Mouse (Mus musculus) liver, embryonic 16.5 days (tissue): ENCODE results near the gene Dirc2. TPM values are rescaled to one million over a fixed set of nuclear protein-coding genes. Genes with fewer than 3 reads are reported as not detected.

Source experiments
- ATAC-seq: fragments of 200-750 bp; cut with Nextera tagmentation; 2 replicates; pipeline ENCODE4 v1.8.0; 2017; ENCODE audit warnings: low read depth, mild to moderate bottlenecking, moderate number of reproducible peaks, moderate library complexity
- H3K27ac ChIP-seq: fragments of 300-500 bp; sonication (generic); 2 replicates; pipeline ENCODE4 v1.5.1; 2014; ENCODE audit warnings: mild to moderate bottlenecking, low read length
- H3K27me3 ChIP-seq: fragments of 300-500 bp; sonication (generic); 2 replicates; pipeline ENCODE4 v1.6.1; 2014; ENCODE audit warnings: low read depth, low read length, mixed read lengths; ENCODE audit not compliant: control insufficient read depth, insufficient read depth
- H3K36me3 ChIP-seq: fragments of 300-500 bp; sonication (generic); 2 replicates; pipeline ENCODE4 v1.6.1; 2014; ENCODE audit warnings: mild to moderate bottlenecking; ENCODE audit not compliant: control insufficient read depth, insufficient read depth
- H3K4me1 ChIP-seq: fragments of 300-500 bp; sonication (generic); 2 replicates; pipeline ENCODE4 v1.6.1; 2014; ENCODE audit warnings: low read depth, low read length, mixed read lengths; ENCODE audit not compliant: control insufficient read depth
- H3K4me2 ChIP-seq: fragments of 300-500 bp; sonication (generic); 2 replicates; pipeline ENCODE4 v1.6.1; 2014; ENCODE audit warnings: low read depth, low read length, mixed read lengths
- H3K4me3 ChIP-seq: fragments of 300-500 bp; sonication (generic); 2 replicates; pipeline ENCODE4 v1.5.1; 2014; ENCODE audit warnings: low read depth, mild to moderate bottlenecking, low read length
- H3K9ac ChIP-seq: fragments of 300-500 bp; sonication (generic); 2 replicates; pipeline ENCODE4 v1.6.1; 2014; ENCODE audit warnings: low read depth, low read length
- H3K9me3 ChIP-seq: fragments of 300-500 bp; sonication (generic); replicated peaks from 2 replicates; pipeline ENCODE4 v1.6.1; 2016; ENCODE audit warnings: low read length; ENCODE audit not compliant: control insufficient read depth
- WGBS: fragments of 180-500 bp; shearing (Covaris S2); extraction: QIAGEN DNeasy Blood & Tissue Kit; methylation state at CpG from one replicate; pipeline ENCODE4 v1.1.7; 2014; ENCODE audit not compliant: insufficient replicate concordance; 5-methylcytosine and 5-hydroxymethylcytosine counted together
- polyA plus RNA-seq: library from polyadenylated mRNA; unstranded; fragments of >200 nt; fragmentation: Nextera tagmentation; extraction: Ambion mirVana; gene quantifications from 2 replicates; pipeline ENCODE4 v1.2.1, GENCODE M21; 2015

Dirc2 gene
- polyA plus RNA-seq, 1 experiment from 2014 or later = 4.4 TPM

- Histone ChIP-seq H3K4me3 (no peak overlapping the region), H3K9ac (no peak overlapping the region), H3K4me2 (no peak overlapping the region), H3K4me1 (no peaks in the 10 kb centered on the region), H3K27me3 (no peaks in the 10 kb centered on the region), H3K9me3 (no peaks in the 10 kb centered on the region), H3K27ac (no peak overlapping the region), H3K36me3 (peaks cover 2% of the 10 kb centered on the region; the same call in 1 of the 2 replicates)
- ATAC-seq = no peak
- WGBS = 86% methylated on average over 7 of the region's 7 CpGs
These were observed 54.5 kb downstream of the Dirc2 start for GRCm38 (mm10) chr16:35714689-35715088.

DNA sequence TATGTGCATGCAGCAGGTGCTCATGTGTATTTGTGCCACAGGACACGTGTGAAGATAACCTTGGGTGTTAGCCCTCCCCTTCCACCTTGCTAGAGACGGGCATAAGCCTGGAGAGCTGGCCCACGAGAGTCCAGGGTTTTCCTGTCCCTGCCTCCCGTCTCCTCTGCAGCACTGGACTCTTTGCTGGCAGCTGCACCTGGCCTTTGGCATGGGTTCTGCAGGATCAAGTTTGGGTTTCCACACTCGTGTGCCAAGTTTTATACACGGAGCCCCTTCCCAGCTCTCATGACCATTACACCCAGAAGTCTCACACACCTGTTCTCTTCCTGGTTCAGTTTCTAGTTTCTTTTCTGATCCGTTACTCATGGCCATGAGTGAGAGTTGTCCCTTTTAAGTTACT is 55.5 kb downstream of the Dirc2 start:
- ATAC-seq = no peak
- no peak overlapping the region for H3K9ac ChIP-seq
- H3K27ac ChIP-seq = no peak overlapping the region
- no peaks in the 10 kb centered on the region for H3K4me1 ChIP-seq
- H3K9me3 ChIP-seq = no peaks in the 10 kb centered on the region
- 73% methylated on average over 7 of the region's 7 CpGs for WGBS
- H3K27me3 ChIP-seq = no peaks in the 10 kb centered on the region
- no peaks in the 10 kb centered on the region; the same call in 1 of the 2 replicates for H3K36me3 ChIP-seq
- H3K4me2 ChIP-seq = no peak overlapping the region
- H3K4me3 ChIP-seq = no peak overlapping the region

DNA sequence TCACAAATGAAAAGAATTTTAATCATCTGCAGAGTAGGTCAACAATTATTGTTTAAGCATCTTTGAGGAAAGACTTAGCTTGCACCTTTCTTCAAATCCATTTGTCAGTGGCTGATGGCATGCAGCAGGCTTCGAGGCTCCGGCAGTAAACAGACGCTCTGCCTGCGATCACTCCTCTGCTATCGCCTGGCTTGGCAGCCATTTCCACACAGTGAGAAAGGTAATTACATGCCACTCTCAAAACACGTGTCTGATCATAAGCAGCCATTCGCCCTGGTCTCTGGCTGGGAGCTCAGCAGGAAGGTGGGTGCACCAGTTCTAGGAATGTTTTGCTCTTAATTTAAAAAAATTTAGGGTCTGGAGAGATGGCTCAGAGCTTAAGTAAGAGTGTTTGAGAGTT is 58.2 kb downstream of the Dirc2 start:
- Histone ChIP-seq H3K4me2 (no peak overlapping the region), H3K27ac (no peak overlapping the region), H3K36me3 (no peaks in the 10 kb centered on the region), H3K4me3 (no peak overlapping the region), H3K9ac (no peak overlapping the region), H3K27me3 (no peaks in the 10 kb centered on the region), H3K9me3 (no peaks in the 10 kb centered on the region), H3K4me1 (no peaks in the 10 kb centered on the region)
- 82% methylated on average over 7 of the region's 7 CpGs for WGBS
- no peak for ATAC-seq

DNA sequence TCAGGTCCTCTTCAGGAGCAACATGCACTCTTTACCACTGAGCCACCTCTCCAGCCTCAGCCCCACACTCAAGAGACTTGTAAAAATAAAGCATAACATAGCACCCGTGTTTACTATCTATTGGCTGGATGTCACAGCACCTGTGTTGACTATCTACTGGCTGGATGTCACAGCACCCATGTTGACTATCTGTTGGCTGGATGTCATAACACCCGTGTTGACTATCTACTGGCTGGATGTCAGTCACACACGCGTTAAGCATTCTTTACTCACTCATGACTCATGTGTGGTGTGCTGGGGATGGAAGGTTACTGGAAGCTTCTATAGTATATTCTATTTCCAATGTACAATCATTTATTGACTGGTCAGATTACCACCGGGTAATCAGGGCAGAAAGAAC is 62.2 kb downstream of the Dirc2 start:
- Histone ChIP-seq H3K36me3 (no peaks in the 10 kb centered on the region), H3K9ac (no peak overlapping the region), H3K9me3 (no peaks in the 10 kb centered on the region), H3K4me3 (no peak overlapping the region), H3K4me1 (no peaks in the 10 kb centered on the region), H3K27ac (no peak overlapping the region), H3K4me2 (no peak overlapping the region), H3K27me3 (no peaks in the 10 kb centered on the region)
- 77% methylated on average over 5 of the region's 5 CpGs for WGBS
- ATAC-seq = no peak

- H3K4me3 ChIP-seq = no peak overlapping the region
- H3K27ac ChIP-seq = no peak overlapping the region
- no peak for ATAC-seq
- H3K9me3 ChIP-seq = no peaks in the 10 kb centered on the region
- 82% methylated on average over 14 of the region's 14 CpGs for WGBS
- H3K9ac ChIP-seq = no peak overlapping the region
- H3K36me3 ChIP-seq = no peaks in the 10 kb centered on the region
- no peak overlapping the region for H3K4me2 ChIP-seq
- H3K27me3 ChIP-seq = no peaks in the 10 kb centered on the region
- H3K4me1 ChIP-seq = no peaks in the 10 kb centered on the region
These were observed 64.4 kb downstream of the Dirc2 start for GRCm38 (mm10) chr16:35704796-35705195.

- H3K36me3 ChIP-seq = no peaks in the 10 kb centered on the region
- 78% methylated on average over 16 of the region's 16 CpGs for WGBS
These were observed 65.1 kb downstream of the Dirc2 start for GRCm38 (mm10) chr16:35703763-35704679.

GRCm38 (mm10) chr16:35701823-35702222 is 67.3 kb downstream of the Dirc2 start:
- no peaks in the 10 kb centered on the region for H3K4me1 ChIP-seq
- no peaks in the 10 kb centered on the region for H3K27me3 ChIP-seq
- WGBS = 78% methylated on average over 11 of the region's 11 CpGs
- peaks cover 8% of the 10 kb centered on the region; the same call in 1 of the 2 replicates for H3K36me3 ChIP-seq
- no peak overlapping the region for H3K9ac ChIP-seq
- no peak overlapping the region for H3K27ac ChIP-seq
- H3K9me3 ChIP-seq = no peaks in the 10 kb centered on the region
- H3K4me3 ChIP-seq = no peak overlapping the region
- ATAC-seq = no peak
- H3K4me2 ChIP-seq = no peak overlapping the region

More at GRCm38 (mm10) chr16:35703763-35704679, 65.1 kb downstream of the Dirc2 start:
- no peak overlapping the region for H3K9ac ChIP-seq
- H3K4me2 ChIP-seq = no peak overlapping the region
- H3K4me3 ChIP-seq = no peak overlapping the region
- no peak overlapping the region for H3K27ac ChIP-seq
- ATAC-seq = no peak
- no peaks in the 10 kb centered on the region for H3K9me3 ChIP-seq
- no peaks in the 10 kb centered on the region for H3K4me1 ChIP-seq
- H3K27me3 ChIP-seq = no peaks in the 10 kb centered on the region

DNA sequence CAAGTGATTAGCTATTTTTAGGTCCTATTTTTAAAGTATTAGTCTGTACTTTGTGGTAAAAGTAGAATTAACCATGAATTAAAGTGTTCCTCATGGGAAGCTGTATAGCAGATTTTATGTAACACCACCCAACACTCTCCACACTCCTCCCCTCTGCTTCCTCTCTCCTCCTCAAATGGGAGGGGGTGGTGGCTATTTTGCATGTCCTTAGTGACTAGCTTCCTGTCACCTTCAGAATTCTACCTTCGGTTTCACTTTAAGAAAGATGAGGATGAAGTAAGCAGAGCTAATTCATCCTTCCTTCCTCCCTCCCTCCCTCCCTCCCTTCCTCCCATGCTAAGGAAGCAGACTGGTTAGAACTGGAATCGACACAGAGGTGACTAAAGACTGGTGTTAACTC is 73.1 kb downstream of the Dirc2 start:
- Histone ChIP-seq H3K9me3 (no peaks in the 10 kb centered on the region), H3K4me3 (no peak overlapping the region), H3K9ac (no peak overlapping the region), H3K4me1 (no peaks in the 10 kb centered on the region), H3K36me3 (peaks cover 8% of the 10 kb centered on the region; the same call in 1 of the 2 replicates), H3K27me3 (no peaks in the 10 kb centered on the region), H3K4me2 (no peak overlapping the region), H3K27ac (no peak overlapping the region)
- WGBS = 51% methylated on average over 2 of the region's 2 CpGs
- no peak for ATAC-seq

- H3K4me3 ChIP-seq = no peak overlapping the region
- no peak overlapping the region for H3K4me2 ChIP-seq
- ATAC-seq = no peak
- peaks cover 8% of the 10 kb centered on the region; the same call in 1 of the 2 replicates for H3K36me3 ChIP-seq
- no peaks in the 10 kb centered on the region for H3K9me3 ChIP-seq
- 84% methylated on average over 13 of the region's 13 CpGs for WGBS
- no peaks in the 10 kb centered on the region for H3K4me1 ChIP-seq
- no peaks in the 10 kb centered on the region for H3K27me3 ChIP-seq
- no peak overlapping the region for H3K9ac ChIP-seq
- no peak overlapping the region for H3K27ac ChIP-seq
These were observed 74.8 kb downstream of the Dirc2 start for GRCm38 (mm10) chr16:35694250-35694846.
